Mouse (Mus musculus): ENCODE results near the gene Eme1.
A peak's percentile ranks its signal among the peaks of the same experiment; 100 is the strongest.

The Eme1 gene

GRCm38 (mm10) chr11:94596311-94596852 lies 57.4 kb downstream of the Eme1 start:
- DNase-seq: peak; percentile 37

Data from lung, postnatal 14 days (tissue).